Mouse (Mus musculus): ENCODE results near the gene Wdr6. TPM values are rescaled to one million over a fixed set of nuclear protein-coding genes. Genes with fewer than 3 reads are reported as not detected.

Wdr6 gene
- polyA plus RNA-seq, 1 experiment, result 8.0 TPM

- no peaks in the 10 kb centered on the region for H3K4me1 ChIP-seq (ENCODE audit: control insufficient read depth, insufficient read depth, low read length)
- TF ChIP-seq CTCF (IDR thresholded peaks at IDR 0.05; ENCODE audit: low read depth, low read length) (no peak), POLR2A (IDR thresholded peaks at IDR 0.05; ENCODE audit: borderline replicate concordance, low read depth, low read length) (no peak)
- no peak overlapping the region for H3K27ac ChIP-seq (ENCODE audit: insufficient read depth, low read depth, low read length)
- no peak overlapping the region for H3K4me3 ChIP-seq (ENCODE audit: insufficient read depth, low read length)
Observed at GRCm38 (mm10) chr9:108531496-108531895, 47.0 kb downstream of the Wdr6 start.

DNA sequence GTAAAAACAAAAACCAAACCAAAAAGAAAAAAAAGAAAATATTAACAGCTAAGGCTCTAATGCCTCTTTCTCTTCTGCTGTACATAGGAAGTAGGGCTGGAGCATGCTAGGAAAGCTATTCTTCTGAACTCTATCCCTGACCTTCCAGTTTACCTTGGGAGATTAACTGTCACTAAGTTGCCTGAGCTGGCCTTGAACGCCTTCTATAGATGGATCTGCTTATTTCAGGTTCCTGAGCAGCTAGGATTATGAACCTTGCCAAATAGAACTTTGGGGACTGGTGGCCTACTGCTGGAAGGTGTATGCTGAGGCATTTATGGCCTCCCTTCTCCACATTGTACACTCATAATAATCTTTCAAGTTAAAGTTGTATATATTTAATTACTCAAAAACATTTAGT, 47.6 kb downstream of the Wdr6 start:
- Histone ChIP-seq H3K27ac (ENCODE audit: insufficient read depth, low read depth, low read length) (no peak overlapping the region), H3K4me3 (ENCODE audit: insufficient read depth, low read length) (no peak overlapping the region), H3K4me1 (ENCODE audit: control insufficient read depth, insufficient read depth, low read length) (no peaks in the 10 kb centered on the region)
- TF ChIP-seq POLR2A (IDR thresholded peaks at IDR 0.05; ENCODE audit: borderline replicate concordance, low read depth, low read length), result no peak
- no peak for TF ChIP-seq CTCF (IDR thresholded peaks at IDR 0.05; ENCODE audit: low read depth, low read length)

DNA sequence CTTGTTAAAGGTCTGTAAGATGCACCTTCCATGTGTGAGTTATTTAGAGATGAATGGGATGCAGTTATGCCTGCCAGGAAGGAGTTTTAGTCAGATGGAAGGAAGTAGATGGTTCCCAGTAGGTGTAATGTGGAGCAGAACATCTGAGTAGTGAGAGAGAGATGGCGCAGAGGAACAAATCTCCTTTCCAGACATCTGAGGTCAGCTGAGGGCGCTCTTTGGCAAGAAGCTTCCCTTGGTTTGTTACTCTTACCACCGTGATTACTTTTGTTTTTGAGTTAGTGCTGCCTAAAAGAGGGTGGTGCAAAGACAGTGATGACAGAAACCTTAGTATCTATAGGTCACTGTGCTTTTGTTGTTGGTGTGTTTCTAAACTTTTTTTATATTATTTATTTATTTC, 53.1 kb downstream of the Wdr6 start:
- TF ChIP-seq POLR2A (IDR thresholded peaks at IDR 0.05; ENCODE audit: borderline replicate concordance, low read depth, low read length), result no peak
- no peak for TF ChIP-seq CTCF (IDR thresholded peaks at IDR 0.05; ENCODE audit: low read depth, low read length)

GRCm38 (mm10) chr9:108523341-108523740, 55.2 kb downstream of the Wdr6 start:
- H3K4me1 ChIP-seq (ENCODE audit: control insufficient read depth, insufficient read depth, low read length), result peaks cover 16% of the 10 kb centered on the region
- TF ChIP-seq CTCF (IDR thresholded peaks at IDR 0.05; ENCODE audit: low read depth, low read length) (no peak), POLR2A (IDR thresholded peaks at IDR 0.05; ENCODE audit: borderline replicate concordance, low read depth, low read length) (no peak)
- no peak overlapping the region for H3K27ac ChIP-seq (ENCODE audit: insufficient read depth, low read depth, low read length)
- H3K4me3 ChIP-seq (ENCODE audit: insufficient read depth, low read length), result no peak overlapping the region

More for the DNA sequence above, 53.1 kb downstream of the Wdr6 start:
- Histone ChIP-seq H3K4me1 (ENCODE audit: control insufficient read depth, insufficient read depth, low read length) (peaks cover 7% of the 10 kb centered on the region), H3K27ac (ENCODE audit: insufficient read depth, low read depth, low read length) (no peak overlapping the region), H3K4me3 (ENCODE audit: insufficient read depth, low read length) (no peak overlapping the region)

Other genes starting within 250 kb of the Wdr6 start
- gene Gpx1, start 239.8 kb downstream of the Wdr6 start, polyA plus RNA-seq (2012; ENCODE audit: insufficient read depth, insufficient read length, missing spikeins), result 531 and 533 TPM in 2 replicates
- gene Usp4, start 230.9 kb downstream of the Wdr6 start, polyA plus RNA-seq (2012; ENCODE audit: insufficient read depth, insufficient read length, missing spikeins), result 70.1 and 70.9 TPM in 2 replicates
- not detected in 2 replicates for gene 1700102P08Rik, start 185.9 kb downstream of the Wdr6 start, polyA plus RNA-seq (2012; ENCODE audit: insufficient read depth, insufficient read length, missing spikeins)
- not detected in 2 replicates for gene Ccdc36, start 150.3 kb downstream of the Wdr6 start, polyA plus RNA-seq (2012; ENCODE audit: insufficient read depth, insufficient read length, missing spikeins)
- not detected in 2 replicates for gene BC048562, start 142.3 kb downstream of the Wdr6 start, polyA plus RNA-seq (2012; ENCODE audit: insufficient read depth, insufficient read length, missing spikeins)
- 17.3 and 18.1 TPM in 2 replicates for gene Ccdc71, start 118.2 kb downstream of the Wdr6 start, polyA plus RNA-seq (2012; ENCODE audit: insufficient read depth, insufficient read length, missing spikeins)
- 3.6 and 6.2 TPM in 2 replicates for gene Klhdc8b, start 117.2 kb downstream of the Wdr6 start, polyA plus RNA-seq (2012; ENCODE audit: insufficient read depth, insufficient read length, missing spikeins)
- gene Lamb2, start 99.0 kb downstream of the Wdr6 start, polyA plus RNA-seq (2012; ENCODE audit: insufficient read depth, insufficient read length, missing spikeins), result 2.7 and 3.4 TPM in 2 replicates
- gene Usp19, start 88.1 kb downstream of the Wdr6 start, polyA plus RNA-seq (2012; ENCODE audit: insufficient read depth, insufficient read length, missing spikeins), result 86.8 and 87.1 TPM in 2 replicates
- gene Qars, start 71.0 kb downstream of the Wdr6 start, polyA plus RNA-seq (2012; ENCODE audit: insufficient read depth, insufficient read length, missing spikeins), result 165 and 180 TPM in 2 replicates
- 73.6 and 80.9 TPM in 2 replicates for gene Qrich1, start 61.9 kb downstream of the Wdr6 start, polyA plus RNA-seq (2012; ENCODE audit: insufficient read depth, insufficient read length, missing spikeins)
- gene Impdh2, start 18.5 kb downstream of the Wdr6 start, polyA plus RNA-seq (2012; ENCODE audit: insufficient read depth, insufficient read length, missing spikeins), result 44.2 and 59.9 TPM in 2 replicates
- gene Ndufaf3, start 11.3 kb downstream of the Wdr6 start, polyA plus RNA-seq (2012; ENCODE audit: insufficient read depth, insufficient read length, missing spikeins), result 28.6 and 29.7 TPM in 2 replicates
- 44.7 and 52.7 TPM in 2 replicates for gene Dalrd3, start 8.9 kb downstream of the Wdr6 start, polyA plus RNA-seq (2012; ENCODE audit: insufficient read depth, insufficient read length, missing spikeins)
- gene P4htm, start 18.9 kb upstream of the Wdr6 start, polyA plus RNA-seq (2012; ENCODE audit: insufficient read depth, insufficient read length, missing spikeins), result not detected in 2 replicates
- 38.4 and 43.1 TPM in 2 replicates for gene Arih2, start 70.6 kb upstream of the Wdr6 start, polyA plus RNA-seq (2012; ENCODE audit: insufficient read depth, insufficient read length, missing spikeins)
- gene Slc25a20, start 83.3 kb upstream of the Wdr6 start, polyA plus RNA-seq (2012; ENCODE audit: insufficient read depth, insufficient read length, missing spikeins), result 28.5 and 29.9 TPM in 2 replicates
- 35.2 and 37.6 TPM in 2 replicates for gene Prkar2a, start 110.6 kb upstream of the Wdr6 start, polyA plus RNA-seq (2012; ENCODE audit: insufficient read depth, insufficient read length, missing spikeins)
- gene Ip6k2, start 205.1 kb upstream of the Wdr6 start, polyA plus RNA-seq (2012; ENCODE audit: insufficient read depth, insufficient read length, missing spikeins), result 37.3 and 40.7 TPM in 2 replicates
- gene Nckipsd, start 229.6 kb upstream of the Wdr6 start, polyA plus RNA-seq (2012; ENCODE audit: insufficient read depth, insufficient read length, missing spikeins), result 25.6 and 29.0 TPM in 2 replicates
- 2.1 and 2.2 TPM in 2 replicates for gene Celsr3, start 247.6 kb upstream of the Wdr6 start, polyA plus RNA-seq (2012; ENCODE audit: insufficient read depth, insufficient read length, missing spikeins)

All from bone marrow macrophage, adult 2 months (primary cell).